8 mouse cellular contexts compared by ENCODE assay signal in the genomic region with DNA sequence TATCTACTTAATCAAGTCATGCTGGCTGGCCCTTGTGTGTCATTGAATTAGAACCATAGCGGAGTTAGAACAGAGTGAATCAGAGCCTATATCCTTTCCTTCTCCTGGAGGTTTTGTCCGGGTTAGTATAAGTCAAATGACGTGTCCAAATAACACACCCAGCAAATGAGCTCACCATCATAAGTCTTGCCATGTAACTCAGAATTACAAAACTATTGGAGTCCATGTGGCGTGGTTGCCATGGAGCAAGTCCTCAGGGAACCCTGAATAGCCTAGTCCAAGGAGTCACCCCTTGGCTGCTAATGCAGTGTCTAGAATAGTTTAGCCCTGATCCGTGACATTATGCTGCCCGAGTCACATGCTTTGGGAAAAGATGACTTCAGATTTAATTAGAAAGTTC. TPM values are rescaled to one million over a fixed set of nuclear protein-coding genes. Genes with fewer than 3 reads are reported as not detected.
A peak's percentile ranks its signal among the peaks of the same experiment; 100 is the strongest.
DNase-seq lines count a peak whose midpoint lies in the region.
"Had no signal": no experiment of that assay in that cellular context is flagged by ENCODE, and none has a peak within 500 bp of the region (broad histone marks: within the 10 kb centered on the region; RNA-seq: fewer than 3 reads in every experiment).

No protein-coding gene starts in this region.

- intact Hi-C loops in gastrocnemius, postnatal 14 days (cut with DNase I; ENCODE audit: low total_unique reads) = no loop called here

- peak; percentile 26 to 43 for DNase-seq in lung, adult 18-20 months
- no peak for DNase-seq in lung, postnatal 4 days
- peak; percentile 68 for DNase-seq in adrenal gland, postnatal 10 days
- peak; percentile 72 for DNase-seq in gastrocnemius, postnatal 14 days
- peak; percentile 33 for DNase-seq in kidney, postnatal 14 days
- DNase-seq in B cell, adult 2 months = no peak
- DNase-seq in ovary, postnatal 10 days (ENCODE audit: low spot score) = no peak
- DNase-seq: thymus, postnatal 36 days had no signal

RNA-seq across cellular contexts. Expression of a gene that starts 57.7 kb away (rescaled TPM):
- total RNA-seq in adrenal gland, postnatal 10 days (2021) = 100 to 1,000 TPM; 104 to 105 TPM
- 100 to 1,000 TPM; 264 to 284 TPM for total RNA-seq in gastrocnemius, postnatal 14 days (2021)

Comparison
In these comparisons a context has a peak if more than half of its experiments do, and no peak if none do; other contexts are left out.
1. DNase-seq: peak in lung, adult 18-20 months (2 of 2), adrenal gland, postnatal 10 days (single experiment), gastrocnemius, postnatal 14 days (single experiment) and kidney, postnatal 14 days (single experiment); none in lung, postnatal 4 days (0 of 2), B cell, adult 2 months (0 of 2) and ovary, postnatal 10 days (single experiment).